In the genomic region with DNA sequence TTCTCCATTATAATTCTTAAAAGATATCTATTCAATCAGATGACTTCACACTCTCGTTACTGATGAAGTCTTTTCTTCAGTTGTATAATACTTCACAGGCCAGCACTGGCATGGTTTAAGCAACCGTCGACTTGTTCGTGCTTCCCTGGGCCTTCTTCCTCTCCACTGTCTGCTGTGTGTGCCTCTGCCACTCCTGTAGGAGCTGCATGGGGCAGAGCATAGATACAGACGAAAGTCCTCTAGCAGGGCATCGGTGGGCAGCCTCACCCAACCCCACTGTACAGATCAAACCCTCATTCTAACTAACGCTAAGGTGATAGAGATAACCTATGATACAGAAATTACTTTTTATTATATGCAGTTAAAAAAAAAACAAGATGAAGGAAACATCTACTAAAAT, we compare ENCODE assay signal across 17 mouse cellular contexts. TPM values are rescaled to one million over a fixed set of nuclear protein-coding genes. Genes with fewer than 3 reads are reported as not detected.
DNase-seq lines count a peak whose midpoint lies in the region; TF ChIP-seq lines count a peak whose summit lies in the region.
"Had no signal": no experiment of that assay in that cellular context is flagged by ENCODE, and none has a peak within 500 bp of the region (broad histone marks: within the 10 kb centered on the region; RNA-seq: fewer than 3 reads in every experiment).

No protein-coding gene starts in this region.

- no peak for TF ChIP-seq POLR2A in heart, adult 2 months (IDR thresholded peaks at IDR 0.05; ENCODE audit: insufficient read depth, low read depth, low read length)

- H3K27me3 ChIP-seq in heart, embryonic 10.5 days (ENCODE audit: insufficient read depth, poor library complexity, severe bottlenecking): no peaks in the 10 kb centered on the region
- H3K27me3 ChIP-seq in heart, adult 2 months (ENCODE audit: control insufficient read depth, insufficient read depth, low read length): no peaks in the 10 kb centered on the region
- H3K27me3 ChIP-seq: CH12.LX, Patski had no signal

- H3K4me1 ChIP-seq in heart, embryonic 10.5 days: no peaks in the 10 kb centered on the region
- H3K4me1 ChIP-seq in heart, adult 2 months (ENCODE audit: control insufficient read depth, insufficient read depth, low read length): no peaks in the 10 kb centered on the region

- H3K27ac ChIP-seq in heart, embryonic 10.5 days: no peak overlapping the region
- H3K27ac ChIP-seq in heart, adult 2 months: no peak overlapping the region

- DNase-seq in heart, adult 11 months: peak; percentile 83
- no peak for DNase-seq in heart, postnatal 4 days
- DNase-seq in heart, embryonic 10.5 days (ENCODE audit: low spot score): peak; percentile 58
- DNase-seq in heart, adult 2 months: no peak
- DNase-seq: adrenal gland, adult 2 months; adrenal gland, adult 8-10 months; adrenal gland, postnatal 10 days; adrenal gland, postnatal 14 days; adrenal gland, postnatal 25 days; adrenal gland, postnatal 36 days; B cell, adult 2 months; cerebellum, adult 11 months; cerebellum, adult 11-12 months; cerebellum, adult 18-20 months had no signal

- no peaks in the 10 kb centered on the region for H3K9me3 ChIP-seq in heart, embryonic 10.5 days
- H3K9me3 ChIP-seq: G1E had no signal

- no peak for TF ChIP-seq CTCF in heart, adult 2 months (IDR thresholded peaks at IDR 0.05)

- 94% methylated on average over 7 of the region's 7 CpGs for WGBS in heart, embryonic 10.5 days
- WGBS in heart, adult 2 months: 96% methylated on average over 7 of the region's 7 CpGs

- intact Hi-C loops in heart, adult 2 months (cut with DNase I): no loop called here

- TF ChIP-seq EP300 in heart, adult 2 months (IDR thresholded peaks at IDR 0.05; ENCODE audit: insufficient read depth, low read depth, low read length): no peak

- H3K79me2 ChIP-seq in heart, adult 2 months (replicated peaks; ENCODE audit: control insufficient read depth, insufficient read depth, low read length): no peaks in the 10 kb centered on the region

- peaks cover 50% of the 10 kb centered on the region for H3K36me3 ChIP-seq in heart, embryonic 10.5 days
- no peaks in the 10 kb centered on the region for H3K36me3 ChIP-seq in heart, adult 2 months (ENCODE audit: control insufficient read depth, insufficient read depth, low read length)

- no peak overlapping the region for H3K9ac ChIP-seq in heart, adult 2 months (ENCODE audit: low read depth, low read length)

- no peak overlapping the region for H3K4me3 ChIP-seq in heart, embryonic 10.5 days
- H3K4me3 ChIP-seq in heart, adult 2 months: no peak overlapping the region

RNA-seq across cellular contexts. Expression of a gene that starts 57.2 kb away (rescaled TPM):
- 10 to 100 TPM; 23.1 to 25.4 TPM for total RNA-seq in heart, postnatal 4 days (2021)
- polyA plus RNA-seq in heart, embryonic 10.5 days (2016; fragmentation: Nextera tagmentation; extraction: Ambion mirVana): 36.3 and 49.1 TPM in 2 replicates
- 10 to 100 TPM; 12.4 to 20.4 TPM for total RNA-seq in heart, adult 2 months (2021)
- polyA plus RNA-seq in heart, adult 2 months (2012; rRNA removed): 3.0 and 4.6 TPM in 2 replicates

Comparison
In these comparisons a context has a peak if more than half of its experiments do, and no peak if none do; other contexts are left out.
1. DNase-seq: peak in heart, adult 11 months (single experiment) and heart, embryonic 10.5 days (single experiment); none in heart, postnatal 4 days (single experiment) and heart, adult 2 months (0 of 2).